Mouse (Mus musculus) CD4-positive, CD25-positive, alpha-beta regulatory T cell, adult 9 weeks (primary cell): ENCODE results near the gene Ccer1. TPM values are rescaled to one million over a fixed set of nuclear protein-coding genes. Genes with fewer than 3 reads are reported as not detected.

Source experiments
- polyA plus RNA-seq: library from polyadenylated mRNA; unstranded; fragments of 100-300 nt; shearing (Covaris generic); gene quantifications from one replicate; pipeline ENCODE4 v1.2.1, GENCODE M21; 2017

Gene Ccer1
- not detected for polyA plus RNA-seq

DNA sequence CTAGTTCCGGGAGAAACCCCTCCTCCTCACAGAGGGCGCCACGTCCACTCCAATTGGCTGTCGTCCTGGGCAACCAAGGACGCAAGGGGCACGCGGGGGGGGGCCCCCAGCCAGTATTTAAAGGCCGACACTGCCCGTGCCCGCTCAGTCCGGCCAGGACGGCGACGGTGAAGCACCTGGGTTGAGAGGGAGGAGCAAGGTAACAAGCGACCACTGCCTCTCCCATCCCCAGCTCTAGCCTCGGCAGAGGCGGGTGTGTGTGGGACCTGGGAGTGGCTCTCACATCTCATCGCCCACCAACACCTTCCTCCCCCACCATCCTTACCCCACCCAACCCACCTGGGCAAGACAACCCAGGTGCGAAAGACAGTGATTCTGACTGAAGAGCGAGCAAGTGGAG is at the start of gene Ccer1:
Ccer1 (plus strand) TSS at position 147 of the 400 bp plus-strand sequence.

GRCm38 (mm10) chr10:97643768-97644167 is 49.1 kb upstream of the Ccer1 start, which contains the start of gene Epyc:
Epyc (plus strand) TSS chr10:97644068.

DNA sequence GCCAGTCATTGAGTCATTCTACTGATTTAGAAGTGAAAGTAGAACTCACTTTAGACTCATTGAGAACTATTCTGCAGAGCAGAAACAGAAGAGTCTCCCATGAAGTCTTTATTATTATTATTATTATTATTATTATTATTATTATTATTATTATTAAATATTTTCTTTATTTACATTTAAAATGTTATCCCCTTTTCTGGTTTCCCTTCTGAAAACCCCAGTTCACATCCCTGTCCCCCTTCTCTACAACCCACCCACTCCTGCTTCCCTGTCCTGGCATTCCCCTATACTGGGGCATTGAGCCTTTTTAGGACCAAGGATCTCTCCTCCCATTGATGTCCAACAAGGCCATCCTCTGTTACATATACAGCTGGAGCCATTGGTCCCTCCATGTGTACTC is 33.8 kb downstream of the Ccer1 start, which contains the start of gene C030005K15Rik:
C030005K15Rik (minus strand) TSS at position 101 of the 400 bp plus-strand sequence.

Other genes starting within 250 kb of the Ccer1 start
- not detected for gene Dcn, start 213.4 kb upstream of the Ccer1 start, polyA plus RNA-seq
- gene Lum, start 127.9 kb upstream of the Ccer1 start, polyA plus RNA-seq = not detected
- not detected for gene Kera, start 86.2 kb upstream of the Ccer1 start, polyA plus RNA-seq
- not detected for gene Epyc, start 49.0 kb upstream of the Ccer1 start, polyA plus RNA-seq
- not detected for gene C030005K15Rik, start 33.7 kb downstream of the Ccer1 start, polyA plus RNA-seq